Mouse (Mus musculus): ENCODE results near the gene Cyp2w1. TPM values are rescaled to one million over a fixed set of nuclear protein-coding genes. Genes with fewer than 3 reads are reported as not detected.

Gene Cyp2w1
- total and polyA plus RNA-seq, 2 experiments from 2014 or later: not detected

GRCm38 (mm10) chr5:139324691-139325394 lies 27.6 kb upstream of the Cyp2w1 start:
- H3K9ac ChIP-seq: peak overlapping the region; percentile 86
- 4% methylated on average over 48 of the region's 62 CpGs for WGBS
- peaks cover 16% of the 10 kb centered on the region; the same call in 1 of the 2 replicates for H3K4me1 ChIP-seq (ENCODE audit: insufficient read depth)
- H3K9me3 ChIP-seq (ENCODE audit: low read length): no peaks in the 10 kb centered on the region
- H3K27ac ChIP-seq (ENCODE audit: low read depth, low read length): peak overlapping the region; percentile 78
- ATAC-seq: peak; percentile 59
- peak overlapping the region; percentile 81 for H3K4me2 ChIP-seq (ENCODE audit: low read depth)
- no peak for TF ChIP-seq CTCF (IDR thresholded peaks at IDR 0.05; ENCODE audit: low read depth)
- no peaks in the 10 kb centered on the region for H3K27me3 ChIP-seq (ENCODE audit: insufficient read depth, low read length)
- H3K36me3 ChIP-seq (ENCODE audit: insufficient read depth): no peaks in the 10 kb centered on the region
- peak; percentile 60 for DNase-seq
- H3K4me3 ChIP-seq (ENCODE audit: low read depth, low read length): peak overlapping the region; percentile 79

- Histone ChIP-seq H3K4me3 (ENCODE audit: low read depth, low read length) (peak within 1 kb of the TSS; percentile 79), H3K27ac (ENCODE audit: low read depth, low read length) (peak within 1 kb of the TSS; percentile 78), H3K27me3 (ENCODE audit: insufficient read depth, low read length) (no peaks in the 10 kb centered on the region), H3K4me2 (ENCODE audit: low read depth) (peak within 1 kb of the TSS; percentile 81), H3K4me1 (ENCODE audit: insufficient read depth) (peaks cover 16% of the 10 kb centered on the region; the same call in 1 of the 2 replicates), H3K9ac (peak within 1 kb of the TSS; percentile 86), H3K9me3 (ENCODE audit: low read length) (no peaks in the 10 kb centered on the region), H3K36me3 (ENCODE audit: insufficient read depth) (no peaks in the 10 kb centered on the region)
- DNase-seq (peak; percentile 76), ATAC-seq (peak; percentile 91)
- peak; percentile 38; the same call in 1 of the 2 replicates for TF ChIP-seq CTCF (IDR thresholded peaks at IDR 0.05; ENCODE audit: low read depth)
- 3% methylated on average over 47 of the region's 61 CpGs for WGBS
These were observed 26.9 kb upstream of the Cyp2w1 start, which contains the start of gene Adap1 for GRCm38 (mm10) chr5:139325395-139325966. TSS of gene Adap1 (minus strand) at chr5:139325622.

GRCm38 (mm10) chr5:139326111-139326696 lies 26.2 kb upstream of the Cyp2w1 start:
- 60% methylated on average over 13 of the region's 13 CpGs for WGBS
- no peak overlapping the region for H3K9ac ChIP-seq
- H3K36me3 ChIP-seq (ENCODE audit: insufficient read depth): no peaks in the 10 kb centered on the region
- H3K4me3 ChIP-seq (ENCODE audit: low read depth, low read length): no peak overlapping the region
- no peaks in the 10 kb centered on the region for H3K27me3 ChIP-seq (ENCODE audit: insufficient read depth, low read length)
- peak; percentile 40 for TF ChIP-seq CTCF (IDR thresholded peaks at IDR 0.05; ENCODE audit: low read depth)
- no peaks in the 10 kb centered on the region for H3K9me3 ChIP-seq (ENCODE audit: low read length)
- H3K4me2 ChIP-seq (ENCODE audit: low read depth): peak overlapping the region; percentile 81
- H3K27ac ChIP-seq (ENCODE audit: low read depth, low read length): no peak overlapping the region
- DNase-seq (no peak), ATAC-seq (no peak)
- peaks cover 16% of the 10 kb centered on the region; the same call in 1 of the 2 replicates for H3K4me1 ChIP-seq (ENCODE audit: insufficient read depth)

GRCm38 (mm10) chr5:139326986-139327633 lies 25.3 kb upstream of the Cyp2w1 start:
- WGBS: 74% methylated on average over 7 of the region's 7 CpGs
- H3K4me1 ChIP-seq (ENCODE audit: insufficient read depth): peaks cover 16% of the 10 kb centered on the region; the same call in 1 of the 2 replicates
- no peak overlapping the region for H3K4me2 ChIP-seq (ENCODE audit: low read depth)
- no peak for TF ChIP-seq CTCF (IDR thresholded peaks at IDR 0.05; ENCODE audit: low read depth)
- H3K36me3 ChIP-seq (ENCODE audit: insufficient read depth): no peaks in the 10 kb centered on the region
- no peaks in the 10 kb centered on the region for H3K27me3 ChIP-seq (ENCODE audit: insufficient read depth, low read length)
- DNase-seq: no peak
- no peak overlapping the region for H3K4me3 ChIP-seq (ENCODE audit: low read depth, low read length)
- H3K9ac ChIP-seq: no peak overlapping the region
- no peak overlapping the region for H3K27ac ChIP-seq (ENCODE audit: low read depth, low read length)
- no peak for ATAC-seq
- H3K9me3 ChIP-seq (ENCODE audit: low read length): no peaks in the 10 kb centered on the region

- DNase-seq (no peak), ATAC-seq (no peak)
- H3K36me3 ChIP-seq (ENCODE audit: insufficient read depth): no peaks in the 10 kb centered on the region
- H3K4me2 ChIP-seq (ENCODE audit: low read depth): no peak overlapping the region
- WGBS: 74% methylated on average over 7 of the region's 7 CpGs
- no peak overlapping the region for H3K27ac ChIP-seq (ENCODE audit: low read depth, low read length)
- peaks cover 16% of the 10 kb centered on the region; the same call in 1 of the 2 replicates for H3K4me1 ChIP-seq (ENCODE audit: insufficient read depth)
- H3K27me3 ChIP-seq (ENCODE audit: insufficient read depth, low read length): no peaks in the 10 kb centered on the region
- no peak for TF ChIP-seq CTCF (IDR thresholded peaks at IDR 0.05; ENCODE audit: low read depth)
- no peaks in the 10 kb centered on the region for H3K9me3 ChIP-seq (ENCODE audit: low read length)
- H3K9ac ChIP-seq: no peak overlapping the region
- no peak overlapping the region for H3K4me3 ChIP-seq (ENCODE audit: low read depth, low read length)
These were observed 24.8 kb upstream of the Cyp2w1 start for GRCm38 (mm10) chr5:139327634-139328020.

DNA sequence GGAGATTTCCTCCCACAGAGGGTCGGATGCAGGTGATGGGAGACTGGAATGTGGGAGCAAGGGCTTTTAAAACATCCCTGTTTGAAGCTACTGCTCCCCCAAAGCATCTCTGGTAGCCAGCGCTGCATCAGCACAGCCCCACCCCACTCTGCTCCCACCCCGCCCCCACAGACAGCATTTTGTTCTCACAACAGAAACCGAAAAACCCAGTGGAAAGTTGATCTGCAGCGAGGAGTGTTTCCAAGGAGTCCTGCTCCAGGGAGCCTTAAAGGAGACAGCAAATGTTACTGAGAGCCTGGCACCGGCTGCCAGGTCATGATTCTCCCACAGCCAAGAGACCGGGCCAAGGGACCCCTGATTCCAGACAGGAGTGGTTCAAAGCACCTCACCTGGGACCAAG lies 21.7 kb upstream of the Cyp2w1 start:
- no peak overlapping the region for H3K4me3 ChIP-seq (ENCODE audit: low read depth, low read length)
- DNase-seq (no peak), ATAC-seq (no peak)
- no peaks in the 10 kb centered on the region for H3K27me3 ChIP-seq (ENCODE audit: insufficient read depth, low read length)
- H3K4me1 ChIP-seq (ENCODE audit: insufficient read depth): peaks cover 3% of the 10 kb centered on the region; the same call in 1 of the 2 replicates
- 63% methylated on average over 7 of the region's 7 CpGs for WGBS
- TF ChIP-seq CTCF (IDR thresholded peaks at IDR 0.05; ENCODE audit: low read depth): no peak
- no peak overlapping the region for H3K27ac ChIP-seq (ENCODE audit: low read depth, low read length)
- no peak overlapping the region for H3K9ac ChIP-seq
- H3K9me3 ChIP-seq (ENCODE audit: low read length): no peaks in the 10 kb centered on the region
- H3K36me3 ChIP-seq (ENCODE audit: insufficient read depth): peaks cover 14% of the 10 kb centered on the region
- no peak overlapping the region for H3K4me2 ChIP-seq (ENCODE audit: low read depth)
